Mouse (Mus musculus) olfactory bulb, adult 2 months (tissue): ENCODE data around the gene Birc7.

Experiments
- CTCF ChIP-seq: fragments of 200-500 bp; IDR thresholded peaks from 2 replicates; pipeline ENCODE4 v1.5.1; 2012; ENCODE audit warnings: low read depth, mild to moderate bottlenecking, low read length, moderate library complexity; ENCODE audit not compliant: insufficient read depth
- POLR2A ChIP-seq: fragments of 200-500 bp; IDR thresholded peaks from 2 replicates; pipeline ENCODE4 v1.6.1; 2012; ENCODE audit warnings: mild to moderate bottlenecking, low read depth, low read length, moderate library complexity; ENCODE audit not compliant: insufficient read depth

GRCm38 (mm10) chr2:180941869-180942268 lies 13.0 kb downstream of the Birc7 start:
- TF ChIP-seq CTCF, result no peak
- TF ChIP-seq POLR2A, result no peak
